Mouse (Mus musculus) bone marrow, adult 2 months (tissue): ENCODE measurements at regions not wholly inside any gene's neighbourhood (a gene's known extent, or its start where the extent isn't known, plus 50 kb on each side); places are given as distances from the start of the nearest gene placed in this dataset.

ENCODE experiments used
- CTCF ChIP-seq: fragments of 200-500 bp; IDR thresholded peaks from 2 replicates; pipeline ENCODE4 v1.5.1; 2011; ENCODE audit warnings: low read length, control low read depth; ENCODE audit not compliant: control insufficient read depth, insufficient read depth
- POLR2A ChIP-seq: fragments of 200-500 bp; IDR thresholded peaks from 2 replicates; pipeline ENCODE4 v1.6.1; 2011; ENCODE audit warnings: low read depth, mild to moderate bottlenecking, control low read depth, low read length, borderline replicate concordance; ENCODE audit not compliant: control insufficient read depth

- TF ChIP-seq POLR2A = no peak
- TF ChIP-seq CTCF = no peak
These were observed 69.1 kb upstream of the Foxo1 start for GRCm38 (mm10) chr3:52198751-52199738.
